Mouse (Mus musculus) hindbrain, embryonic 15.5 days (tissue): ENCODE measurements at regions not wholly inside any gene's neighbourhood (a gene's known extent, or its start where the extent isn't known, plus 50 kb on each side); places are given as distances from the start of the nearest gene placed in this dataset.

Experiments
- ATAC-seq: fragments of 200-750 bp; cut with Nextera tagmentation; 2 replicates; pipeline ENCODE4 v1.8.0; 2017; ENCODE audit warnings: low read depth, moderate number of reproducible peaks, moderate TSS enrichment; ENCODE audit not compliant: low FRiP score
- H3K27ac ChIP-seq: fragments of 300-500 bp; sonication (generic); replicated peaks from 2 replicates; pipeline ENCODE4 v1.5.1; 2015; ENCODE audit warnings: mild to moderate bottlenecking, inconsistent platforms
- H3K27me3 ChIP-seq: fragments of 300-500 bp; sonication (generic); 2 replicates; pipeline ENCODE4 v1.6.1; 2015; ENCODE audit warnings: control low read depth, inconsistent platforms
- H3K36me3 ChIP-seq: fragments of 300-500 bp; sonication (generic); 2 replicates; pipeline ENCODE4 v1.6.1; 2015; ENCODE audit warnings: control low read depth, inconsistent platforms
- H3K4me1 ChIP-seq: fragments of 300-500 bp; sonication (generic); replicated peaks from 2 replicates; pipeline ENCODE4 v1.6.1; 2015; ENCODE audit warnings: control low read depth, inconsistent platforms
- H3K4me2 ChIP-seq: fragments of 300-500 bp; sonication (generic); 2 replicates; pipeline ENCODE4 v1.6.1; 2015; ENCODE audit warnings: moderate library complexity, mild to moderate bottlenecking, inconsistent platforms
- H3K4me3 ChIP-seq: fragments of 300-500 bp; sonication (generic); 2 replicates; pipeline ENCODE4 v1.5.1; 2015; ENCODE audit warnings: mild to moderate bottlenecking, inconsistent platforms
- H3K9ac ChIP-seq: fragments of 300-500 bp; sonication (generic); 2 replicates; pipeline ENCODE4 v1.6.1; 2015; ENCODE audit warnings: inconsistent platforms
- H3K9me3 ChIP-seq: fragments of 300-500 bp; sonication (generic); 2 replicates; pipeline ENCODE4 v1.6.1; 2016; ENCODE audit warnings: control low read depth, inconsistent platforms
- WGBS: fragments of 180-500 bp; shearing (Covaris S2); methylation state at CpG from one replicate; pipeline ENCODE4 v1.1.7; 2015; 5-methylcytosine and 5-hydroxymethylcytosine counted together

- WGBS = 88% methylated on average over 1 of the region's 1 CpGs
- Histone ChIP-seq H3K4me2 (no peak overlapping the region), H3K4me1 (no peaks in the 10 kb centered on the region), H3K4me3 (no peak overlapping the region), H3K27ac (no peak overlapping the region), H3K27me3 (no peaks in the 10 kb centered on the region), H3K36me3 (no peaks in the 10 kb centered on the region), H3K9me3 (no peaks in the 10 kb centered on the region), H3K9ac (no peak overlapping the region)
- ATAC-seq = no peak
These were observed 157.0 kb downstream of the Chst1 start for GRCm38 (mm10) chr2:92756491-92756890.

- H3K27ac ChIP-seq = no peak overlapping the region
- no peaks in the 10 kb centered on the region for H3K27me3 ChIP-seq
- no peaks in the 10 kb centered on the region for H3K36me3 ChIP-seq
- 74% methylated on average over 3 of the region's 3 CpGs for WGBS
- H3K4me2 ChIP-seq = no peak overlapping the region
- no peaks in the 10 kb centered on the region for H3K9me3 ChIP-seq
- no peak for ATAC-seq
- no peak overlapping the region for H3K9ac ChIP-seq
- H3K4me3 ChIP-seq = no peak overlapping the region
- no peaks in the 10 kb centered on the region for H3K4me1 ChIP-seq
These were observed 156.1 kb upstream of the Syt13 start for GRCm38 (mm10) chr2:92758775-92759174.

- H3K27me3 ChIP-seq = no peaks in the 10 kb centered on the region
These were observed 150.8 kb upstream of the Syt13 start for GRCm38 (mm10) chr2:92763881-92764635.

GRCm38 (mm10) chr2:92767476-92768005 lies 147.4 kb upstream of the Syt13 start:
- ATAC-seq = no peak
- Histone ChIP-seq H3K27ac (no peak overlapping the region), H3K4me3 (no peak overlapping the region), H3K27me3 (no peaks in the 10 kb centered on the region), H3K9ac (no peak overlapping the region), H3K4me1 (no peaks in the 10 kb centered on the region; the same call in 1 of the 2 replicates), H3K9me3 (no peaks in the 10 kb centered on the region), H3K4me2 (no peak overlapping the region), H3K36me3 (no peaks in the 10 kb centered on the region)
- WGBS = 91% methylated on average over 5 of the region's 5 CpGs

More at GRCm38 (mm10) chr2:92763881-92764635, 150.8 kb upstream of the Syt13 start:
- H3K4me3 ChIP-seq = no peak overlapping the region
- H3K4me2 ChIP-seq = no peak overlapping the region
- no peaks in the 10 kb centered on the region; the same call in 1 of the 2 replicates for H3K4me1 ChIP-seq
- ATAC-seq = no peak
- no peak overlapping the region for H3K27ac ChIP-seq
- no peaks in the 10 kb centered on the region for H3K9me3 ChIP-seq
- no peak overlapping the region for H3K9ac ChIP-seq
- no peaks in the 10 kb centered on the region for H3K36me3 ChIP-seq
- WGBS = 93% methylated on average over 1 of the region's 1 CpGs

- no peak for ATAC-seq
- H3K9ac ChIP-seq = no peak overlapping the region
- 47% methylated on average over 2 of the region's 2 CpGs for WGBS
- no peaks in the 10 kb centered on the region; the same call in 1 of the 2 replicates for H3K4me1 ChIP-seq
- no peak overlapping the region for H3K27ac ChIP-seq
- H3K9me3 ChIP-seq = no peaks in the 10 kb centered on the region
- H3K4me2 ChIP-seq = no peak overlapping the region
- H3K36me3 ChIP-seq = no peaks in the 10 kb centered on the region
- no peak overlapping the region for H3K4me3 ChIP-seq
- H3K27me3 ChIP-seq = no peaks in the 10 kb centered on the region
These were observed 146.8 kb upstream of the Syt13 start for GRCm38 (mm10) chr2:92768088-92768487.

GRCm38 (mm10) chr2:92769061-92769460 lies 145.8 kb upstream of the Syt13 start:
- H3K27me3 ChIP-seq = no peaks in the 10 kb centered on the region
- no peaks in the 10 kb centered on the region for H3K9me3 ChIP-seq
- H3K4me2 ChIP-seq = no peak overlapping the region
- 69% methylated on average over 3 of the region's 3 CpGs for WGBS
- no peaks in the 10 kb centered on the region; the same call in 1 of the 2 replicates for H3K4me1 ChIP-seq
- no peak overlapping the region for H3K9ac ChIP-seq
- no peak overlapping the region for H3K27ac ChIP-seq
- no peak for ATAC-seq
- no peak overlapping the region for H3K4me3 ChIP-seq
- no peaks in the 10 kb centered on the region for H3K36me3 ChIP-seq

- Histone ChIP-seq H3K9ac (no peak overlapping the region), H3K27ac (no peak overlapping the region), H3K9me3 (no peaks in the 10 kb centered on the region), H3K4me3 (no peak overlapping the region), H3K36me3 (no peaks in the 10 kb centered on the region), H3K27me3 (no peaks in the 10 kb centered on the region), H3K4me1 (no peaks in the 10 kb centered on the region; the same call in 1 of the 2 replicates), H3K4me2 (no peak overlapping the region)
- no peak for ATAC-seq
- WGBS = 89% methylated on average over 5 of the region's 5 CpGs
These were observed 144.8 kb upstream of the Syt13 start for GRCm38 (mm10) chr2:92770098-92770497.

- Histone ChIP-seq H3K4me2 (no peak overlapping the region), H3K36me3 (no peaks in the 10 kb centered on the region), H3K27ac (peak overlapping the region; percentile 59; the same call in 1 of the 2 replicates), H3K27me3 (no peaks in the 10 kb centered on the region), H3K9me3 (no peaks in the 10 kb centered on the region), H3K4me1 (no peaks in the 10 kb centered on the region), H3K9ac (no peak overlapping the region), H3K4me3 (no peak overlapping the region)
- WGBS = 55% methylated on average over 7 of the region's 7 CpGs
- no peak for ATAC-seq
These were observed 142.3 kb upstream of the Syt13 start for GRCm38 (mm10) chr2:92772623-92773022.

GRCm38 (mm10) chr2:92776497-92776896 lies 138.4 kb upstream of the Syt13 start:
- ATAC-seq = no peak
- no peaks in the 10 kb centered on the region for H3K27me3 ChIP-seq
- H3K4me3 ChIP-seq = no peak overlapping the region
- H3K27ac ChIP-seq = no peak overlapping the region
- no peaks in the 10 kb centered on the region for H3K4me1 ChIP-seq
- no peak overlapping the region for H3K4me2 ChIP-seq
- no peaks in the 10 kb centered on the region for H3K9me3 ChIP-seq
- 94% methylated on average over 2 of the region's 2 CpGs for WGBS
- no peaks in the 10 kb centered on the region for H3K36me3 ChIP-seq
- no peak overlapping the region for H3K9ac ChIP-seq

GRCm38 (mm10) chr2:92779101-92779500 lies 135.8 kb upstream of the Syt13 start:
- Histone ChIP-seq H3K4me3 (no peak overlapping the region), H3K27ac (no peak overlapping the region), H3K36me3 (no peaks in the 10 kb centered on the region), H3K9ac (no peak overlapping the region), H3K27me3 (no peaks in the 10 kb centered on the region), H3K9me3 (no peaks in the 10 kb centered on the region), H3K4me1 (no peaks in the 10 kb centered on the region), H3K4me2 (no peak overlapping the region)
- no peak for ATAC-seq
- 46% methylated on average over 1 of the region's 1 CpGs for WGBS

GRCm38 (mm10) chr2:92780021-92780420 lies 134.9 kb upstream of the Syt13 start:
- Histone ChIP-seq H3K9ac (no peak overlapping the region), H3K4me1 (no peaks in the 10 kb centered on the region), H3K27ac (no peak overlapping the region), H3K9me3 (no peaks in the 10 kb centered on the region), H3K4me2 (no peak overlapping the region), H3K27me3 (no peaks in the 10 kb centered on the region), H3K36me3 (no peaks in the 10 kb centered on the region), H3K4me3 (no peak overlapping the region)
- no peak for ATAC-seq
- WGBS = 74% methylated on average over 1 of the region's 1 CpGs

- Histone ChIP-seq H3K36me3 (no peaks in the 10 kb centered on the region), H3K4me2 (no peak overlapping the region), H3K4me1 (no peaks in the 10 kb centered on the region), H3K4me3 (no peak overlapping the region), H3K9ac (no peak overlapping the region), H3K9me3 (no peaks in the 10 kb centered on the region), H3K27me3 (no peaks in the 10 kb centered on the region), H3K27ac (no peak overlapping the region)
- WGBS = 86% methylated on average over 5 of the region's 5 CpGs
- no peak for ATAC-seq
These were observed 133.4 kb upstream of the Syt13 start for GRCm38 (mm10) chr2:92781451-92781850.
